Mouse (Mus musculus) 3134 (cell line): ENCODE results near the gene Atxn10.
A peak's percentile ranks its signal among the peaks of the same experiment; 100 is the strongest.
"Not testable (repeated sequence)": the region's sequence is repeated elsewhere in the genome, so short reads cannot be mapped to it uniquely, and the experiment has no call there.

Experiments
- DNase-seq: peaks from one replicate; pipeline ENCODE4 v3.0.0-alpha.2; 2011; ENCODE audit warnings: low spot score; ENCODE audit not compliant: insufficient read length; ENCODE audit errors: extremely low read depth

The Atxn10 gene

GRCm38 (mm10) chr15:85335671-85336300 is at the start of gene Atxn10:
Gene Atxn10, plus strand, starts transcription at chr15:85336245.
- DNase-seq, result no peak

- DNase-seq, result no peak
These were observed 41.4 kb upstream of the Atxn10 start for GRCm38 (mm10) chr15:85294632-85295031.

- DNase-seq, result no peak
These were observed 40.5 kb upstream of the Atxn10 start for GRCm38 (mm10) chr15:85295544-85295943.

- no peak for DNase-seq
These were observed 40.1 kb upstream of the Atxn10 start for GRCm38 (mm10) chr15:85295977-85296376.

- no peak for DNase-seq
These were observed 39.5 kb upstream of the Atxn10 start for GRCm38 (mm10) chr15:85296538-85296937.

- no peak for DNase-seq
These were observed 37.8 kb upstream of the Atxn10 start for GRCm38 (mm10) chr15:85298167-85298781.

GRCm38 (mm10) chr15:85298946-85299345 is 37.1 kb upstream of the Atxn10 start:
- no peak for DNase-seq

- DNase-seq, result no peak
These were observed 32.8 kb upstream of the Atxn10 start for GRCm38 (mm10) chr15:85303241-85303640.

- no peak for DNase-seq
These were observed 32.1 kb upstream of the Atxn10 start for GRCm38 (mm10) chr15:85303976-85304375.

- DNase-seq, result no peak
These were observed 28.9 kb upstream of the Atxn10 start for GRCm38 (mm10) chr15:85307061-85307660.

- no peak for DNase-seq
These were observed 24.9 kb upstream of the Atxn10 start for GRCm38 (mm10) chr15:85311058-85311657.

GRCm38 (mm10) chr15:85315378-85316025 is 20.5 kb upstream of the Atxn10 start:
- peak; percentile 36 for DNase-seq

GRCm38 (mm10) chr15:85316342-85317140 is 19.5 kb upstream of the Atxn10 start:
- no peak for DNase-seq

- DNase-seq, result peak; percentile 79
These were observed 15.9 kb upstream of the Atxn10 start for GRCm38 (mm10) chr15:85319924-85320668.

GRCm38 (mm10) chr15:85323214-85323613 is 12.8 kb upstream of the Atxn10 start:
- DNase-seq, result no peak

GRCm38 (mm10) chr15:85324426-85324825 is 11.6 kb upstream of the Atxn10 start:
- DNase-seq, result no peak

- DNase-seq, result no peak
These were observed 8.2 kb upstream of the Atxn10 start for GRCm38 (mm10) chr15:85327808-85328207.

GRCm38 (mm10) chr15:85328455-85328854 is 7.6 kb upstream of the Atxn10 start:
- DNase-seq, result not testable (repeated sequence)

- no peak for DNase-seq
These were observed 6.9 kb upstream of the Atxn10 start for GRCm38 (mm10) chr15:85329096-85329495.

GRCm38 (mm10) chr15:85330024-85330423 is 6.0 kb upstream of the Atxn10 start:
- no peak for DNase-seq
